Mouse (Mus musculus) kidney, postnatal 4 days (tissue): ENCODE data around the gene Adamts4.
"Not testable (repeated sequence)": the region's sequence is repeated elsewhere in the genome, so short reads cannot be mapped to it uniquely, and the experiment has no call there.

Experiments
- DNase-seq, 2 experiments: peaks; one replicate each; pipeline ENCODE4 v3.0.0; 2021; ENCODE audit warnings: mixed read lengths in 2 of 2

Adamts4 gene

DNA sequence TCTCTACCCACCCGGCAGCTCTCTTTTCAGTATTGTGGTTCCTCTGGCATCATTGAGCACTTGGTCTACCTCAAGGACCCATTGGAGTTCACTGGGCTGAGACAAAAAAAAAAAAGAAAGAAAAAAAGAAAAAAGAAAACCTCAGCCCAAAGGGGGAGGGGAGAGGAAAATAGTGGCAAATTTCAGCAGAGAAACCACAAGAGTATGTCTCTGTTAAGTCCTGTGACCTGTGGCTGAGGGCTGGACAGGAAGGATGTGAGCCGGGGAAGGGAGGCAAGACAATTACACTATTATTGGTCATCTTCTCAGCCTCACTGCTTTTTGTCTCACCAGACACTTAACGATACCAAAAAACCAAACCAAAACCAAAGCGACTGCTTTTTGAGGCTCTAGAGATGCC, 18.4 kb upstream of the Adamts4 start:
- DNase-seq: no peak

DNA sequence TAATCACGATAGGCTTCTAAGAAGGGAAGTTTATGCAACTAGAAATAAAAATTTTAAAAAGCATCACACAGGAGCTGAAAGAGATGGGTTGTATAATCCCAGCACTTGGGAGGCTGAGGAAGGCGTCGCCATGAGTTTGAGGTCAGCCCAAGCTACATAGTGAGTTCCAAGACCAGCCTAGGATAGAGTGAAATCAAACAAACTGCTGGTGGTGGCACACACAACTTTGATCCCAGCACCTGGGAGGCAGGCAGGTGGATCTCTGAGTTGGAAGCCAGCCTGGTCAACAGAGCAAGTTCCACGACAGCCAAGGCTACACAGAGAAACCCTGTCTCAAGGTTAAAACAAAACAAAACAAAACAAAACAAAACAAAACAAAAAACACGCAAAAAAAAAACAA, 17.9 kb upstream of the Adamts4 start:
- no peak for DNase-seq

DNA sequence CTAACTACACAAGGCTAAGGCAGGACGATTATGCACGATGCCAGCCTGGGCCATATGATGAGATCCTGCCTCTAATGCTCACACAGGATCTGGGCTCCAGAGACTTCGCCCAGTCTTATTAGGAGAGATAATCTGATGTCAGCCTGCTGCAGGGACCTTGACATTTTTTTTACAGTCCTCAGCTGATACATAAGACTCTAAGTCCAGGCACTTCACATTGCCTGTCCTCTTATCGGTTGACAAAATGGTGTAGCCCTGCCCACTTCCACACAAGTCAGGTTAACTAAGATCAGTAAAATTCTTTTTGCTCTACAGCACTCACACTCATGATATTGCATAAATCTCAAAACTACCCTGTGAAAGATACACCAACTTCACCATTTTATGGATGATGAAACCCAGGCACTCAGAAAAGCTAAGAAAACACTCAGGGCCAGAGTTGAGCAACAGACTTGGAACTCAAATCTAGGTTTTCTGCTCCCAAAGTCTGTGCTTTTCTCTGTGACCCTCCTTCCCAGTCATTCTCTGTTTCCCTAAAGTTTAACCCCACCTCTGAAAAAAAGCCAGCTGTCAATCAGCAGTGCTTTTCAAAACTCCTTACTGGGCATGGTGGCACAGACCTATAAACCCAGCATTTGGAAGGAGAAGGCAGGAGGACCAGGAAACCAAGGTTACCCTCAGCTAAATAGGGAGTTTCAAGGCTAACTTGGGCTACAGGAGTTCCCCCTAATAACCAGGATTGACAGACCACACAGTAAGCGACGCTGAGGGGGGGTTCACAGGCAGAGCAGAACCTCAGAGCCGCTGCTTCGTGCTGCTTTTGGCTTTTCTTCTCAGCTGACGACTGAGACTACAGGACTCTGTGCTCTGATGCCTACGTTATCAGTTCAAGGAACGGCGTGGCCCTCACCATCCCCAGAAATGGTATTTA, 17.2 kb upstream of the Adamts4 start:
- no peak for DNase-seq

DNA sequence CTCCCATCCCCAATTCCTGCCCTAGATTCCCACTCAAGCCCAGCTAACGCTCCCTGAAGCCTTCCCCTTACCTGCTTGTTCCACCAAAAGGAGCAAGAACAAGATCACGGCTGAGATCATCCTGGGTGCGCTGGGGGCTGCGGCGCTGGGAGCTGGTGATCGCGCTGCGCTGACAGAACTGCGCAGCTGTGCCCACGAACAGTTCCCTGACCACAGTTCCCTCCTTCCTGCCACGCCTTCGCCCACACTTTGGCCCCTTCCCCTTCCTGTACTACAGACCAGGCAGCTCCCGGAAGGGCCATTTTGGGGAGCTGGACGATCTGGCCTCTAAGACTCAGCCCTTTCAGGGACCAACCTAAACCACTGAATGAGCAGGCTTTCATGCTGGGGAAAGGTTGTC, 16.1 kb upstream of the Adamts4 start, which contains the start of gene Fcer1g:
Gene Fcer1g (minus strand): TSS at position 240 of the 400 bp plus-strand sequence.
- no peak for DNase-seq

DNA sequence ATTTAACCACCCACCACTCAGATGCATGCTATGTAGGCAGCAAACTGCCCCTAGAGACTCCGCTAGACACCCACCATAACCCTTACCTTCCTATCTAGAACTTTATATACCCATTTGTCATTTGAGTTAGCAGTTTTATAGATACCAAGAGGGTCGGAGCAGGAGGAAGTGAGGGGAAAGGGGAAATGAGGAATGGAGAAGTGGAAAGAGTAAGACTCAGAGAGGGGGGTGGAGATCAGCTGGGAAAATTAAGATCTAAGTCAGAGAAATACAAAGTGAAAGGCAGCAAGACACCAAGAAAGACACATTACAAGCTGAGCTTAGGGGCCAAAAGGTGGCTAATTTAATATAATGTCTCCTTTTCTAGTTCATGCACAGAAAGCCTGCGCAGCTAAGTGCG, 15.7 kb upstream of the Adamts4 start:
- no peak for DNase-seq

DNA sequence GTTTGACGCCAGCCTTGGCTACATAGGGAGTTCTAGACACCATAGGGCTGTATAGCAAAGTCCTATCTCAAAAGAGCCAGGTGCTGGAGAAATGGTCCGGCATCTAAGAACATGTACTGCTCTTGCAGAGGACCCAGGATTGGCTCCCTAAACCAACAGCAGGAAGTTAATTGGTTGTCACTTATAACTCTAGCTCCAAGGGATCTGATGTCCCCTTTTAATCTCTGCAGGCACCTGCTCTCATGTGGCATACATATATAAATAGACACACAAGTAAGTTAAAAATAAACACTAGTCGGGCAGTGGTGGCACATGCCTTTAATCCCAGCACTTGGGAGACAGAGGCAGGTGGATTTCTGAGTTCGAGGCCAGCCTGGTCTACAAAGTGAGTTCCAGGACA, 14.4 kb upstream of the Adamts4 start:
- no peak for DNase-seq

DNA sequence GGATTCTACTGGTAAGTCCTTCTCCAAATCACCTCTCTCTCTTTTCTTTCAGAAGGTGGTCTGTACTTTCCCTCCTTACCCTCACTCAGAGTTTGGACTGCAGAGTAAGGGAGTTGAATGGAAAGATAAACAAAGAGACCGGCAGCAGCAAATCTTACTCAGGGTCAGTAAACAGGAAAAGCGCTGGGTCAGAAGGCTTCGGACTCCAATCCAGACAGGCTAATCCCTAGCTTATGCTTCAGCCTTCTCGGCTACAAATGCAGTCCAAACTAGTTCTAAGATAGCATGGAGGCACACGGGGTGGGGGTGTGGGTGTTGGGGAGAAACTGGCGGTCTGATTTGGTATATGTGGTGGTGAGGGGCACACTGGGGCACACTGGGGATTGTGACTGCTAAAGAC, 12.8 kb upstream of the Adamts4 start:
- DNase-seq: no peak

DNA sequence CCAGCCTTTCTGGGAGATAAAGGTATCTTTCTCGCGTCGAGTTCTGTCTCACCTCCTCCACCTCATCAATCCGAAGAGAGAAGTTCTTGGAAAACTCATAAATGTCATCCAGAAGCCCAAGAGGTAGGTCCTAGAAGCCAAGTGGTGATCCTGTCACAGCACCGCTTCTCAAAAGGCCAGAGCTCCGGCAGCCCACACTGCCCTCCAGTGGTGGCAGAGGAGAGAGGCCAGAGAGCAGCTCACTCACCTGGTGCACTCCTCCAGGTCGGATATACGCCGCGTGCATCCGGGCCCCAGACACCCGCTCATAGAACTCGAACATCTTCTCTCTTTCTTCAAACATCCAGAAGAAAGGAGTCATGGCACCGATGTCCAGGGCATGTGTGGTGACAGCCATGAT, 11.8 kb upstream of the Adamts4 start:
- DNase-seq: peak; percentile 78 to 85

DNA sequence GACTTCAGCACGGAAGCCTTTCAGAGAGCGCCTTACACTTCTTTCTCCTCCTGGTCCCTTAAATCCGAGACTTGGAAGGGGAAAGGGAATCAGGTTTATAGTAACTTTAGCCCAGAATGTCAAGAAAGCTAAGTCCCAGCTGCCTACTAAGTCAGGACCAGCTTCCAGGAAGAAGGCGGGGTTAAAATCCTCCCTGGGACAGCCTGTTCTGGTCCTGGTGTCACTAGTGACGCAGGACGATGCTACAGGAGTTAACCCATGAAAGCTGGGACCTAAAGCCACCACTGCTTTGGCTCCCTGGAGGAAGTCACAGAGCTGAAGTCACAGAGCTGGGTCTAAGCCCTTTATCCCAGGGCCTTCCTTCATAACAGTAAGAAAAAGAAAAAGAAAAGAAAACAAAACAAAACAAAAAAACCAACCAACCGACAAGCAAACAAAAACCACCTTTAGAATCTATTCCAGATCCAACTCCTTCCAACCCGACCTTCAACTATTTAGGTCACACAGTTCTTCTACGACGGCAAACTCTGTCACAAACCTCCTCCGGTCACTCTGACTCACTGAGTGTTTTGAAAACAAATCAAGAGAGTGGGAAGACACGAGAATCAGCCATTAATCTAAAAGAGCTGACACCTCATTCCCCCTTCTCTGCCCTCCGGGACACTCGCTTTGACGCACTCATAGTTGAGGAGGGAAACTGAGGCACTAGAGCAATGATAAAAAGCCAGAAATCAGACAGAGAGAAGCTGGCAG, 10.1 kb upstream of the Adamts4 start:
- DNase-seq: peak; percentile 57 to 64

DNA sequence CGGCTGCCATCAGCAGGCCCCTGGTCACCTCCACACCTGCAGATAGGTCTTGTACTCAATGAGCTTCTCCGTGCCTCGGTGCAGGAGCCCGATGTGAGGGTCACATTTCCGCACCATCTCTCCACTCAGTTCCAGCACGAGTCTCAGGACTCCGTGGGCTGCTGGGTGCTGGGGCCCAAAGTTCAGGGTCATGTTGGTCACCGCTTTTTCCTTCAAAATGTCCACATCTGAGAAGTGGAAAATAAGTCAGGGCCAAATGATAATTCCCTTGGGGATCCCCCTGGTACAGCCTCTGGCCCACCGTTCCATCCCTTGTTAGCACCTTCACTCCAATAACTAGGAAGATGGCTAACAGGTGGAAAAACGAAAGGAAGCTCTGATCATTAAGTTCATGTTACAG, 9.3 kb upstream of the Adamts4 start:
- no peak for DNase-seq

DNA sequence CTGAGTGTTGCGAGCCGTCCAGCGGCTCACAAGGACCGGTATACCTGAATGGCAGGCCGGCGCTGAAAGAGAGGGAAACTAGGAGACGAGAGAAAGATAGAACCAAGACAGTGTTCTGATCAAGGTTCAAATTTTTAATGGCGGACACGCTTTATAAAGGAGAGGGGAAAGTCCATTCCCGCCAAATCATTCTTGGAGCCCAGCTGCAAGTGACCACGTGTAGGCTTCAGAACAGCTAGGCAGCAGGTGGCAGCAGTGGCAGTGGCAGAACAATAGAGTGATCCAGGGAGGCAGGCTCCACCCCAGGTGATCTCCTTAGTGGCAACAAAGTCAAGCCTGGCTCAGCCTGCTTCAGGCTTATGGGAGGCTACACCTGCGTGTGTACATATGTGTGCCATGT, 8.3 kb upstream of the Adamts4 start:
- DNase-seq: not testable (repeated sequence)

DNA sequence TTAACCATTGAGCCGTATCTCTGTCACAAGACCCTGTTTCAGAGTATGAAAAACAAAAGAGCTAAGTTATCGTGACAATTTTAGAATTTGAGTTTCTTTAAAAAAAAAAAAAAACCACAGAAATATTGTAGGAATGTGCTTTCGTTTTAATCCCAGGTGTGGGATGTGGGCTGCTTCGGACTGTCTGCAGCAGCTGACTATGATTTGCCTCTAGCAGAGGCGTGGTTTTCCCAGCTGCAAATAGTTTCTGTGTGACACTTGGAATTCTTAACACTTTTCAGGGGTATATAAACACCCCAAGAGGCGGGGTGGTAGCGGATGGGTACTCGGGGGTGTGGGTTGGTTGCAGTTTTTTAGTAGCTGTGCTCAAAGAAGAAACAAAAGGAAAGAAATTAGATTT, 4.9 kb upstream of the Adamts4 start:
- DNase-seq: no peak

DNA sequence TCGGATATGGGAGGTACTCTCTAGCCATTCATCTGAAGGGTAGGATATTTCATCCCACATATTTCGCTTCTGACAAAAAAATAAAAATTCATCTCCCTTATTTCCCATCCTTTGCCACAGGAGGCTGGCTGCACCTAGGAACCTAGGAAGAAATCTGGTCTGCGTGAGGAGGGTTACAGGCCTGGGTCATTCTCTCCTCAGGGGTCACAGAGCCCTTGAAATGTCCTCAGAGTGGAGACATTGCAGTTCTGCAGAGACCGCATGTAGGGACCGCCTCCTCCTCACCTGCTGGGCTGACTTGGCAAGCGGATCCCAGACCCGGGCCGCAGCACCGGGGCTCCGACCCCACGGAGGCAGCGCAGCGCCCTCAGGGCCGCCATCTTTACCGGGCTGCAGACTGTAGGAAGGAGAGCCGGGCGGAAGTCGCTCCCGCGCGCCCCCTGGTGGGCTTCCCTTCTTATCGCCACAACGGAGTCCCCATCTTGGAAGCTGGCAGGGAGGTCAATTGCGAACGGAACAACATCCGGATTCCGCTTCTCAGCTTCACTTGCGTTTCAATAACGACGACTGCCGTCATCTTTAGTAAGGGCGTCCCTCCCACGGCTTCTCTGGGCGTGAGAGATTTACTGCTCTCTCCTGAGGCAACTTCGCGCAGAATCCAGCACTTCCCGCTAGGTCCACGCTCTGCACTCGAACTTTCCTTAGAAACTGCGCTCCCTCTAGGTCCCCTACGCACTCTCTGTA, 3.3 kb upstream of the Adamts4 start:
- peak; percentile 98 for DNase-seq

DNA sequence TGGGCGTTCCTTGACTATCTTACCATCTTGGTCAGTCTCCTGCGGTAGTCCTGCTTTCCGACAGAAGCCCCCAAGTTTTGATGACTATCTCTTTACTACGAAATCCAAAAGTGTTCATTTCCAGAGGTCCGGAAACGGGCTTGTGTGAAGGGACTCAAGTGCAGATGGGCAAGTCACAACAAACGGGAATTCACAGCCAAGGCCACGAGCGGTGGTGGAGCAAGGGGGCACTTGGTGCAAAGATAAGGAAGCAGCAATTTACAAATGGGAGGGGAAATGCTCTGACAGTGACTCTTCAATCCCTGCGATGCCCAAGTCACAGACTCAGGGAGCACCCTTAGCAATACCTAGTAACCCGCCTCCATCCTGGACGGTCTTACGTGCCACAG, 2.8 kb upstream of the Adamts4 start:
- DNase-seq: no peak

DNA sequence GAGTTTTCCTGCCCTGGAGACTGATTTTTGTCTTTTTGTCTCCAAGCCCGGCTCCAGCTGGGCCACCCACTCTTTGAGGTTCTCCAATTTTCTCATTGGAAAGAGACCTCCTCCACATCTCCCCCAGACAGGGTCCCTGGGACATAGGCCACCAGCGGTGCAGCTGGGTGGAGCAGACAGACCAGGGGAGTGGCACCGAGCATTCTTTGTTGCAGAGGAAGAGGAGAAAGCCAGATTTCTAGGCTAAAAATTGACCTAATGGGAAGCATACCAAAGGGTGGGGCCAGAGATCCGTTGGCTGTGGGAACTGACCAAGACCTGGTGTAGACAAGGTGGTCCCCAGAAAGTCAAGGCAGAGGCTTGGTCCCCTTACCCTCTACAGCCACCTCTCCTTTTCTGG, 2.3 kb upstream of the Adamts4 start:
- peak in 1 of 2 experiments; percentile 51 for DNase-seq

DNA sequence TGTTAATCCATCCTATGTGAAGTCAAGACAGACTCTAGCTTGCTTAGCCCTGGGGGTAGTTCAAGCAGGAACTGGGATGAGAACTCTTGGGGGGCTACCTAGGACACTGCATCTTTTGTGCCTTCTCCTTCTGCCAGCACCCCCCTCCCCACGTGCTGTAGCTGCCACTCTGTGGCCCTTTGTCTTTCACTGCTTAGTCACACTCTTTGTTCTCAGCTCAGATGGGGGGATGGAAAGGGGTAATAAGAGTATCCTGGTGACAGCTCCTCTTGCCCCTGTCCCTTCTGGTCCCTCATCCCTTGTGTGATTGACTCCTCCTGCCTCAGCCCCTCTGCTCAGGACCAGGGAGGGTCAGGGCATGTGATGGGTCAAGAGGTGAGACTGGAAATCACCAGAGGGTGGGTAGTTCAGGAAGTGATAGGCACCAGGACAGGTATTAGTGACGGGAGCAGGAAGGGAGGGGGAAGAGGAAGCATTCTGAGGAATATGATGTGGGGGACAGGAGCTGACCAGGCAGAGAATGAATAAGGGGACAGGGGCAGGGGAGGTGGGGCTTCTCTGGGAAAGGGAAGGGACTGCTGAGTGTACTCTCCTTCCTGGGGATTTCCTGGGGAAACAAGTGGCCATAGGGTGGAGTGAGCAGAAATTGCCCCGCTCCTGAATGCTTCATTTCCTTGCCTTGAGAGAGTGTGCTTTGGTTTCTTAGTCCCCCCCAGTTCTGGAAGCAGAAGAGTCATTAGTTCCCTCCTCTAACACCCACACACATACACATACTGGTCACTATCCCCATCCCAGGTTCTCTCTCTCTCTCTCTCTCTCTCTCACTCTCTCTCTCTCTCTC, 1.6 kb upstream of the Adamts4 start:
- no peak for DNase-seq

DNA sequence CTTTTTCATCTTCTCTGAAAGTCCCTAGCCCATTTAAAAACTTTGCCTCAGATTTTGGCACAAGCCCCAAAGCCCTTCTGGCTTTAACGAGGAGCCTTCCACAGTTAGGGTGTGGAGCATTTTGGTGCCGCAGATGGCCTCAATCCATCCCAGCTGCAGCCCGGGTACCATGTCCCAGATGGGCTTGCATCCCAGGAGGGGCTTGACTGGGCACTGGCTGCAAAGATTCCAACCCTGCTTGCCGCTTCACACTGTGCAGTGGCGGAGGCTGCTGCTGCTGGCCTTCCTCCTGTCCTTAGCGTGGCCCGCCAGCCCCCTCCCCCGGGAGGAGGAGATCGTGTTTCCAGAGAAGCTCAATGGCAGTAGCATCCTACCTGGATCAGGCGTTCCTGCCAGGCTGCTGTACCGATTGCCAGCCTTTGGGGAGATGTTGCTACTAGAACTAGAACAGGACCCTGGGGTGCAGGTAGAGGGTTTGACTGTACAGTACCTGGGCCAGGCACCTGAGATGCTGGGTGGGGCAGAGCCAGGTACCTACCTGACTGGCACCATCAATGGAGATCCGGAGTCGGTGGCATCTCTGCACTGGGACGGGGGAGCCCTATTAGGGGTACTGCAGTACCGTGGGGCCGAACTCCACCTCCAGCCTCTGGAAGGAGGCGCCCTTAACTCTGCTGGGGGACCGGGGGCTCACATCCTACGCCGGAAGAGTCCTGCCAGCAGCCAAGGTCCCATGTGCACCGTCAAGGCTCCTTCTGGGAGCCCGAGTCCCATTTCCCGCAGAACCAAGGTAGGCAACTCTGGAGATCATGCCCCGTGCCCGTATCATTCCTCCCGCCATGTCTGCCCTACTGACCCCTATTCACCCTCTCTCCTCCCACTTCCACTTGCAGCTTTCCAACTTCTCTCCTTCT, 716 bp downstream of the Adamts4 start, which contains the start of gene Ndufs2:
Gene Ndufs2 (minus strand): TSS at position 709 of the 914 bp plus-strand sequence.
- peak; percentile 55 to 65 for DNase-seq

DNA sequence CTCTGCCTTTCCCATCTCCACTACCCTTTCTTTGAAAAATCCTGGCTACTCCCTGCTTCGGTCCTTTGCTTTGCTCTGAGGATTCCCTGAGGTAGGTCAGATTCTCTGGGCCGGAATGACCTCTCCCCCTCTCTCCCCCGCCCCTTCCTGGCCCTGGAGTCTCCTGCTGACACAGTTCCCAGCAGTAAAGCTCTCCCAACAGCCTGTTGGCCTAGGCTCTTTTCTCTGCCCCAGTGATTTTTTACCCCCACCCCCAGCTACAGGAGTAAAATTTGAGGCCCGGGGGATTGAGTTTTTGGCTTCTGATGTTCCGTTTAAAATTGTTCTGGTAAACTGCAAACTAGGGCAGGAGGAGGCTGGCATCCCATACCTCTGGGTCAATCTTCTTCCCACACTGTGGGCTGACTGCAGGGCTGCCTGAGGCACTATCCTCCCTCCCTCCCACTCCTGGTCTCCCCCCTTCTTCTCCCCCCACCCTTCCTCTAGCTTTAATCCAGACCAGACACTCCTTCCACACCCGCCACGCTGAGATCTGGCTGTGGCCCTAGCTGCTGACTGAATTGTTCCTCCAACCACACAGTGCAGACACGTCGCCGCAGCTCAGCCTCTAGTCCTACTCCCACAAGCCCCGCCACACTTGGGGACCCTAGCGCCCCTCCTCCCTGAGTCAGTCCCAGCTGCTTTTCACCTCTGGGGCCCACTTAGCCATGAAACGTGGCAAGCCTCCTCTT, 1.5 kb downstream of the Adamts4 start:
- DNase-seq: peak; percentile 70 to 79

DNA sequence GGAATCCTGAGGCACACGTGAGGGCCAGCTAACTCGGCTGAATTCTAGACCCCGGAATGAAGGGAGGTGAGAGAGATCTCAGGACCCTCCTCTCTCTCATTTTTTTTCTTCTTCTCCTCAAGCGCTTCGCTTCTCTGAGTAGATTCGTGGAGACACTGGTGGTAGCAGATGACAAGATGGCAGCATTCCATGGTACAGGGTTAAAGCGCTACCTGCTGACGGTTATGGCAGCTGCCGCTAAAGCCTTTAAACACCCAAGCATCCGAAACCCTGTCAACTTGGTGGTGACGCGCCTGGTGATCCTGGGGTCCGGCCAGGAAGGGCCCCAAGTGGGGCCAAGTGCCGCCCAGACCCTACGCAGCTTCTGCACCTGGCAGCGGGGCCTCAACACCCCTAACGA, 2.2 kb downstream of the Adamts4 start:
- no peak for DNase-seq

DNA sequence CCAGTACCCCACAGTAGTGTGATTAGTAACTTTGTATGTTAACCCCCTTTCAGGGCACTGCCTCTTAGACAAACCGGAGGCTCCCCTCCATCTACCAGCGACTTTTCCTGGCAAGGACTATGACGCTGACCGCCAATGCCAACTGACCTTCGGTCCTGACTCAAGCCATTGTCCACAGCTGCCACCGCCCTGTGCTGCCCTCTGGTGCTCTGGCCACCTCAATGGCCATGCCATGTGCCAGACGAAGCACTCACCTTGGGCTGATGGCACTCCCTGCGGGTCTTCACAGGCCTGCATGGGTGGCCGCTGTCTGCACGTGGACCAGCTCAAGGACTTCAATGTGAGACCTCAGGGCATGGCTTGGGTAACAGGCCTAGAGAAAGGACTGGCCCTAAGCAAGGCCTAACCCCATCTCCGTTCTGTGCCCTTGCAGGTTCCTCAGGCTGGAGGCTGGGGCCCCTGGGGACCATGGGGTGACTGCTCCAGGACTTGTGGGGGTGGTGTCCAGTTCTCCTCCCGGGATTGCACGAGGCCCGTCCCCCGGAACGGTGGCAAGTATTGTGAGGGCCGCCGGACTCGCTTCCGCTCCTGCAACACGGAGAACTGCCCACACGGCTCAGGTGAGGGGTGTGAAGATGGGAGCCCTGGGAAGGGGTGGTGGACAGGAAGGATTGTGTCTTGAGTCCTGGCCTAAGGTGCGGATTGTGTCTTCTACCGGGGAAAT, 6.0 kb downstream of the Adamts4 start:
- no peak for DNase-seq
